Mouse (Mus musculus): ENCODE measurements around the gene Hebp1.

Hebp1 gene

GRCm38 (mm10) chr6:135197446-135197845, 376 bp downstream of the Hebp1 start:
- no peak for DNase-seq (ENCODE audit: low spot score)

GRCm38 (mm10) chr6:135196707-135197106, 1.1 kb downstream of the Hebp1 start:
- no peak for DNase-seq (ENCODE audit: low spot score)

- DNase-seq (ENCODE audit: low spot score): no peak
Measured at GRCm38 (mm10) chr6:135194907-135195306, 2.9 kb downstream of the Hebp1 start.

GRCm38 (mm10) chr6:135193733-135194132, 4.1 kb downstream of the Hebp1 start:
- no peak for DNase-seq (ENCODE audit: low spot score)

GRCm38 (mm10) chr6:135192993-135193392, 4.8 kb downstream of the Hebp1 start:
- DNase-seq (ENCODE audit: low spot score): no peak

GRCm38 (mm10) chr6:135191906-135192305, 5.9 kb downstream of the Hebp1 start:
- DNase-seq (ENCODE audit: low spot score): no peak

GRCm38 (mm10) chr6:135190122-135190521, 7.7 kb downstream of the Hebp1 start:
- no peak for DNase-seq (ENCODE audit: low spot score)

GRCm38 (mm10) chr6:135188629-135189028, 9.2 kb downstream of the Hebp1 start:
- DNase-seq (ENCODE audit: low spot score): no peak

GRCm38 (mm10) chr6:135187076-135187917, 10.5 kb downstream of the Hebp1 start:
- DNase-seq (ENCODE audit: low spot score): no peak

GRCm38 (mm10) chr6:135183961-135184360, 13.9 kb downstream of the Hebp1 start:
- DNase-seq (ENCODE audit: low spot score): no peak

GRCm38 (mm10) chr6:135182925-135183324, 14.9 kb downstream of the Hebp1 start:
- DNase-seq (ENCODE audit: low spot score): no peak

- no peak for DNase-seq (ENCODE audit: low spot score)
Measured at GRCm38 (mm10) chr6:135178599-135178998, 19.2 kb downstream of the Hebp1 start.

GRCm38 (mm10) chr6:135177271-135177670, 20.6 kb downstream of the Hebp1 start:
- DNase-seq (ENCODE audit: low spot score): no peak

- DNase-seq (ENCODE audit: low spot score): no peak
Measured at GRCm38 (mm10) chr6:135175014-135175413, 22.8 kb downstream of the Hebp1 start.

- no peak for DNase-seq (ENCODE audit: low spot score)
Measured at GRCm38 (mm10) chr6:135171736-135172135, 26.1 kb downstream of the Hebp1 start.

- DNase-seq (ENCODE audit: low spot score): no peak
Measured at GRCm38 (mm10) chr6:135169246-135169645, 28.6 kb downstream of the Hebp1 start.

- no peak for DNase-seq (ENCODE audit: low spot score)
Measured at GRCm38 (mm10) chr6:135168471-135168870, 29.4 kb downstream of the Hebp1 start.

- DNase-seq (ENCODE audit: low spot score): peak; percentile 88
Measured at GRCm38 (mm10) chr6:135167380-135168311, 30.2 kb downstream of the Hebp1 start.

GRCm38 (mm10) chr6:135166712-135167111, 31.1 kb downstream of the Hebp1 start:
- no peak for DNase-seq (ENCODE audit: low spot score)

- DNase-seq (ENCODE audit: low spot score): no peak
Measured at GRCm38 (mm10) chr6:135166262-135166661, 31.6 kb downstream of the Hebp1 start.

- no peak for DNase-seq (ENCODE audit: low spot score)
Measured at GRCm38 (mm10) chr6:135165706-135166105, 32.1 kb downstream of the Hebp1 start.

GRCm38 (mm10) chr6:135165191-135165590, 32.6 kb downstream of the Hebp1 start:
- no peak for DNase-seq (ENCODE audit: low spot score)

- no peak for DNase-seq (ENCODE audit: low spot score)
Measured at GRCm38 (mm10) chr6:135162861-135163260, 35.0 kb downstream of the Hebp1 start.
